Mouse (Mus musculus) erythroblast, adult 5-6 weeks (primary cell): Measurements from ENCODE around the gene Prpf31. TPM values are rescaled to one million over a fixed set of nuclear protein-coding genes. Genes with fewer than 3 reads are reported as not detected.

ENCODE experiments used
- ATAC-seq: replicated peaks from 2 replicates; pipeline ENCODE4 v1.8.0; 2016; ENCODE audit warnings: moderate number of reproducible peaks, mild to moderate bottlenecking, moderate TSS enrichment, inconsistent platforms; ENCODE audit not compliant: poor library complexity, low FRiP score, severe bottlenecking
- total RNA-seq, 2 experiments: library from RNA; stranded (forward) in 1 of 2; stranded (reverse) in 1 of 2; fragments of 150-400 nt in 1 of 2; fragments of 200-764, 138-1000 nt in 1 of 2; gene quantifications; 2 replicates each; pipeline versions ENCODE4 v1.2.3 to v1.2.4; 2015 to 2017; ENCODE audit warnings: low replicate concordance in 2 of 2

The Prpf31 gene
- total RNA-seq, 2 experiments from 2014 or later, result 8.8 to 9.5 TPM

- no peak for ATAC-seq
These were observed 13.2 kb upstream of the Prpf31 start for GRCm38 (mm10) chr7:3616389-3617241.

GRCm38 (mm10) chr7:3617242-3617995 is 12.4 kb upstream of the Prpf31 start, which contains the start of gene Ndufa3:
TSS of gene Ndufa3 (plus strand) at chr7:3617373.
- ATAC-seq, result peak; percentile 98

- peak; percentile 20 for ATAC-seq
These were observed 755 bp upstream of the Prpf31 start for GRCm38 (mm10) chr7:3629030-3629429.

GRCm38 (mm10) chr7:3630478-3630815 is 662 bp downstream of the Prpf31 start:
- no peak for ATAC-seq

GRCm38 (mm10) chr7:3643412-3643811 is 13.6 kb downstream of the Prpf31 start:
- ATAC-seq, result no peak

GRCm38 (mm10) chr7:3643843-3644242 is 14.1 kb downstream of the Prpf31 start:
- no peak for ATAC-seq

- peak; percentile 2; the same call in 1 of the 2 replicates for ATAC-seq
These were observed 14.5 kb downstream of the Prpf31 start for GRCm38 (mm10) chr7:3644348-3644671.

- peak; percentile 92 for ATAC-seq
These were observed 15.1 kb downstream of the Prpf31 start, which contains the start of gene Cnot3 for GRCm38 (mm10) chr7:3644672-3645487. TSS of gene Cnot3 (plus strand) at chr7:3645268.

- peak; percentile 26 for ATAC-seq
These were observed 15.8 kb downstream of the Prpf31 start for GRCm38 (mm10) chr7:3645488-3646025.

GRCm38 (mm10) chr7:3646188-3646587 is 16.4 kb downstream of the Prpf31 start:
- no peak for ATAC-seq

- no peak for ATAC-seq
These were observed 16.9 kb downstream of the Prpf31 start for GRCm38 (mm10) chr7:3646641-3647040.

GRCm38 (mm10) chr7:3656966-3657365 is 27.2 kb downstream of the Prpf31 start:
- ATAC-seq, result no peak

- ATAC-seq, result no peak
These were observed 28.8 kb downstream of the Prpf31 start for GRCm38 (mm10) chr7:3658578-3658977.

GRCm38 (mm10) chr7:3664524-3665214 is 34.9 kb downstream of the Prpf31 start:
- ATAC-seq, result no peak

- ATAC-seq, result peak; percentile 94
These were observed 35.7 kb downstream of the Prpf31 start, which contains the start of gene Leng1 for GRCm38 (mm10) chr7:3665215-3666114. TSS of gene Leng1 (minus strand) at chr7:3665840.

GRCm38 (mm10) chr7:3666921-3667391 is 37.2 kb downstream of the Prpf31 start:
- ATAC-seq, result no peak

GRCm38 (mm10) chr7:3674507-3675227 is 44.9 kb downstream of the Prpf31 start:
- peak; percentile 93 for ATAC-seq

GRCm38 (mm10) chr7:3675228-3675548 is 45.4 kb downstream of the Prpf31 start:
- no peak for ATAC-seq
